Mouse (Mus musculus): ENCODE measurements around the gene Coq10a.

The Coq10a gene

DNA sequence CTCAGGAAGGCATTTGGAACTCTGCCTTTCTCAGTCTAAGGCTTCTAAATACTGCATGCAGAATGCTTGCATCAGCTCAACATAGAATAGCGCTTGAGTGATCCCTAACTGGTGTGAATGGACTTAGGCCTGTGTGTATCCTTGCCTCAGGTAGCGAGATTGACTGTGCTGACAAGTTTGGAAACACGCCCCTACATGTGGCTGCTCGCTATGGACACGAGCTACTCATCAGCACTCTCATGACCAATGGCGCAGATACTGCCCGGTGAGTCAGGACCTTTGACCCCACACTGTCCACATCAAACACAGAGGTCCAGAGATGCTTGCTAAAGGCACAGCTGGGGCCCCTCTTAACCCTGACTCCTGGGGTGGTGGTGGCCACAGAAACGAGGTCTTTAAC is 13.7 kb upstream of the Coq10a start:
- no peak for DNase-seq

DNA sequence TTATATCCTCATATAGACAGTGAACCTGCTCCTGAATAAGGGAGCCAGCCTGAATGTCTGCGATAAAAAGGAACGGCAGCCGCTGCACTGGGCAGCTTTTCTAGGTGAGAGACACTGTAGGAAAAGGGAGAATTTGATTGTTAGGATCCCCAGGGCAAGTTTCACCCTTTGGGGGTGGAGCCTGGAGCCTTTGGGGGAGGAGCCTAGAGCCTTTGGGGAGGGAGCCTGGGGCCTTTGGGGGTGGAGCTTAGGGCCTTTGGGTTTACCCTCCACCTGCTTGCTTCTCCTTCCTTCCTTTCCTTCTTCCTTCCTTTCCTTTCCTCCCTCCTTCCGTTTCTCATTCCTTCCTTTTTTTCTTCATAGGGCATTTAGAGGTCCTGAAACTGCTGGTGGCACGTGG is 11.8 kb upstream of the Coq10a start:
- no peak for DNase-seq

DNA sequence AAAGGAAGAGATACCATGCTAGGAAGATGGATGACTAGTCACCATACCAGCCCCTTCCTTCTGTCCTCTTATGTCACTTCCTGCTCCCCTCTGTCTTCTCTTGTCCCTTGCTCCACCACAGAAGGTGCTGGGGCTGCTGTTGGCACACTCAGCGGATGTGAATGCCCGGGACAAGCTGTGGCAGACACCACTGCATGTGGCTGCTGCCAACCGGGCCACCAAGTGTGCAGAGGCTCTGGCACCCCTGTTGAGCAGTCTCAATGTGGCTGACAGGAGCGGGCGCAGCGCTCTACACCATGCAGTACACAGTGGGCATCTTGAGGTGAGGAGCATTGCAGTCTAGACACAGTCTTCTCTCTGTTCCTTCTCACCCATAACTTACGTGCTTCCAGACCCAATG is 10.5 kb upstream of the Coq10a start:
- DNase-seq: no peak

DNA sequence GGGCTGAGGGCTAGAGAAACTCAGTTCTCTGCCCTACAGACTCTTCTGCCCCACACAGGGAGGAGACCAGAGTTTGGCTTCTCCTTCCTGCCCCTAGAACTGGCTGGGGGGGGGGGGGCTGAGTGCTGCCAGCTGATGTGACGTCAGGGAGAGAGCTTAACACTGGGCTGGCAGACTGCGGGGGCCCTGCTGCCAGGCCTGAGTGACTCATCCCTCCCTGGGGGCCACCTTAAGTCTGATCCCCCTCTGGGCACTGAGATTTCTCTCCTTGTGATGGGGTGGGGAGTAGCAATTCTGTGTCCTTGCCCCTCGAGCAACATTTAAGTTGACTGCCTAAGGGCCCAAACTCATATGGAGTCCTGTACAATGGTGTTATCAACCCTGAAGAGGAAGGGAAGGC is 9.7 kb upstream of the Coq10a start:
- no peak for DNase-seq

DNA sequence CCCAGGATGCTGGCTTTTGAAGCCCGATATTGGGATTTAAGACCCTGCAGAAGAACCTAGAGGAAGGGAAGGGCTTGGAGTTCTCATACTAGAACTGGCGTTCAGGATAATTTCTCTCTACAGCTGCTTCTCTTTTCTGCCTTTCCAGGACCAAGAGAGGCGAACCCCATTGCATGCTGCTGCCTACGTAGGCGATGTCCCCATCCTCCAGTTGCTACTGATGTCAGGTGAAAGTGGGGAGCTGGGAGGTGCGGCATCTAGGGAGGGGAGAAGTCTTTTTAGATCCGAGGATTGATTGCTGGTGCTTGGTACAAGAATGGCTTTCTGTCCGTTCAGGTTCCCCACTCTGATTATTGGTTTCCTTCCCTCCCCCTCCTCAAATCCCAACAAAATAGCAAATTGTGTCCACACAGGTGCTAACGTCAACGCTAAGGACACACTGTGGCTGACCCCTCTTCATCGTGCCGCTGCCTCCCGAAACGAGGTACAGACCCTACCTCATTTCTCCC is 9.2 kb upstream of the Coq10a start:
- no peak for DNase-seq

DNA sequence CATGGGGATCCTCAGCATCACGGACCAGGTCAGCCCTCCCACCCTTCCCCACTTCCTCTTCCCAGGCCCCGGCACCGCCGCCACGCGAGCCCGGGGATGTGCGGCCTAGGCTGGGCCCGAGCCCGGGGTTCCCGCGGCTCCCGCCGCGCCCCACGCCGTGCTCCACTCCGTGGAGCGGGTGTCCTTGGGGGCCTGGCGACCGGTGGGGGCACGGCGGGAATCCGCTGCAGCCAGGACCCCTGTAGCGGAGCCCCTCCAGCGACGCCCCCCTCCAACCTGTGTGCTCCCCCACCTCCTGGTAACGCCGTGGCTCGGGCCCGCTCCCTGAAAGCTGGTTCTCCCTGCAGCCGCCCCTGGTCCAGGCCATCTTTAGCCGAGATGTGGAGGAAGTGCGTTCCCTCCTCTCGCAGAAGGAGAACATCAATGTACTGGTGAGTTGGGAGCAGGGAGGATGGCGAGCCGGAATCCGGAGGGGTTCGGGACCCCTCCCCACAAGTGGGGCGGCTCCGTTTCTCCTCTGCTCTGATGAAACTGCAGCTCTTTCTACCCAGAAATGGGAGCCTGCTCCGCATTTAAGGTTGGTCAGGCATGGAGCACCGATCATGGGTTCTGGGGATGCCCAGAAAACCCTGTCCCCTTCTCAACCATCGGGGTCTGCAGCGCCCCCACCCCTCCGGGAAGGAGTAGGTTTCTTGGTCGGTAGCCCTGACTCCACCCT is 8.6 kb upstream of the Coq10a start:
- no peak for DNase-seq

DNA sequence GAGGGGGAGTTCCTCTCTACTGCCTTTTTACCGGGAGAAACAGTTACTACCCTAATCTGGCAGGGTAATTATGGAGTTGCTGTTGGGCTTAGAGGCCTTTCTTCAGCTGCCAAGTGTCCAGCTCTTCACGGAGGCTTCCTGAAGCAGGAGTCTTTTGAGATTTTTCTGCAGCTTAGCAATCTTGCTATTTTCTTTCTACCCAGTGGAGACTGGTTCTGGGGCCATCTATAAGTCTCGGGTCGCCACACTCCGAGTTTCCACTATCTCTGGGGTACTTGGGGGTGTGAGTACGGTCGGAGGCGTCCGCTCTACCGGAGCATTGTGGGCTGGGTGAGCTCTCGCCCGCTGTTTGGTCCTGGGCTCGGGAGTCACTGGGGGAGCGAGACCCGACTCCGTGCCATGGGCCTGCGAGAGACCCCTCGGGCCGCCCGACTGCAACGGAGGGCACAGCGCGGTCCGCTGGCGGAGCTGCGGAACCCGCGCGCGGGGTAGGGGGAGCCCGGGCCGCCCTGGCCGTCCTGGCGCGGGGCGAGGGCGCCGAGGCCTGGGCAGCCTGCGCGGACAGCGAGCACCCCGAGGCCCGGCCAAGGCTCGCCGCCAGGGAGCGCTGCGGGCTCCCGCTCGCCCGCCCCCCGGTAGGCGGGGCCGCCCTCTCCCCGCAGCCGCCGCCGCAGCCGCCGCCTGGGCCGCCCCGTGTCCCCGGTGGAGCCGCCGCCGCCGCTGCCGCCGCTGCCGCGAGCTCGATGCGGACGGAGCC is 7.8 kb upstream of the Coq10a start, which contains the start of gene Ankrd52:
Gene Ankrd52 (plus strand): TSS at position 661 of the 757 bp plus-strand sequence.
- peak; percentile 78 to 92 for DNase-seq

DNA sequence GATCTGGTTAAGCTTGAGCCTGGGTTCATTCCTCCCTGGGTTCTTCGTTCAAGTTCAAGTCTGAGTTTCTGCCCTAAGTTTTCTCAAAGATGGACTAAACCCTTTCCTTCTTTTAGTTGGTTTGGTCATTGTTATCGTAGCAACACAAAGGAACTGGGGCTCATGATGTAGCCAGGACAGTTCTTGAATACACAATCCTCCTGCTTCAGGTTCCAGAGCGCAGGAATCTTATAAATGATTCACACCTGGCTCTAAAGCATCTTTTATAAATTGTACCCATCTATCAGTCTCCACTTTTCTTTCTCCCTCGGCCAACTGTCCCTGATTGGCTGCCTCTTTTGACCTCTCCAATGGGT is 7.3 kb upstream of the Coq10a start:
- DNase-seq: no peak

DNA sequence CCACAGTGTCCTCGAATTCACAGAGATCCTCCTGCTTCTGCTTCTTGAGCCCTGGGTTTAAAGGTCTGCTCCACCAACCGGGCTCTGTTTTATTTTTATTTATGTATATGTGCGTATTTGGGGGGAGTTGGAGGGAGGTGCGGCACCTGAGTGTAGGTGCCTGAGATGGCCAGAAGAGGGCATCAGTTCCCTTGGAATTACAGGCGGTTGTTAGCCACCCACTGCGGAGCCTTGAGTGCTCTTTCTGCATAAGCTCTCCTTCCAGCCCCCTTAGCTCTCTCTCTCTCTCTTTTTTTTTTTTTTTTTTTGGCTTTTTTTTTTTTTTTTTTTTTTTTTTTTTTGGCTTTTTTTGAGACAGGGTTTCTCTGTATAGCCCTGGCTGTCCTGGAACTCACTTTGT is 5.6 kb upstream of the Coq10a start:
- no peak for DNase-seq

DNA sequence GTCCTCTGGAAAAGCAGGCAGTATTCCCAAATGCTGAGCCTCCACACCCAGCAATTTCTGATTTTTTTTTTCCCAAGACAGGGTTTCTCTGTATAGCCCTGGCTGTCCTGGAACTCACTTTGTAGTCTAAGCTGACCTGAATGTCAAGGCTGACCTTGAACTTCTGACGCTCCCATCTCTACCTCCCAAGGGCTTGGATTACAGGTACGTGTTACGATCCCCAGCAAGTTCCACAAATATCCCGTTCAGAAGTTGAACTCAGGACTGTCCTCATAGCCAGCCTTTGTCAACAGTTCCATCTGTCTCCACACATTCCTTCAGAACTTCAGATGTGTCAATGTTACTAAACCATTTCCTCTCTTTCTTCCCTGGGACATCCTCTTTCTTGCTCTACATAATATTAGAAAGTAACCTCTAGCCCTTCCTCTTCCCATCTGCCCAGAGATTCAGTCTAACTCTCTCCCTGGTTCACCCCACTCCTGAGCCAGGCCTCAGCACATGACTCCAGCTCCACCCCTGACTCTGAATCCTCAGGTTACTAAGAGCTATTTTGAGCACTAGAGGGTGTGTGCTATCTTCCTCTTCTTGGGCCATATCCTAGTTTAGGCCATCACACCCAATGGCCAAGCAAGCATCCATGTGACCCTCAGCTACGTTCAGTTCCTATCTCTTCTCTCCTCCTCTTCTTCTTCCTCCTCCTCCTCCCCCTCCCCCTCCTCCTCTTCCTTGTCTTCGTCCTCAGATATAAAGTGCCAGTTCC is 4.4 kb upstream of the Coq10a start:
- no peak for DNase-seq

DNA sequence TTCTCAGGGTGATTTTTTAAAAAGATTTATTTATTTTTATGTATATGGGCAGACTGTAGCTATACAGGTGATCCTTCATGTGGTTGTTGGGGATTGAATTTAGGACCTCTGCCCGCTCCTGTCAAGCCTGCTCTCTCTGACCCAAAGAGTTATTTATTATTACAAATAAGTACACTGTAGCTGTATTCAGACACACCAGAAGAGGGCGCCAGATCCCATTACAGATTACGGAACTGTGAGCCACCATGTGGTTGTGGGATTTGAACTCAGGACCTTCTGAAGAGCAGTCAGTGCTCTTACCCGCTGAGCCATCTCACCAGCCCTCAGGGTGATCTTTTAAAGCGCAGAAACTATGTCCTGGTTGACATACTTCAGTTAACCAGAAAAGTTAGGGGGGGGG is 3.3 kb upstream of the Coq10a start:
- no peak for DNase-seq

DNA sequence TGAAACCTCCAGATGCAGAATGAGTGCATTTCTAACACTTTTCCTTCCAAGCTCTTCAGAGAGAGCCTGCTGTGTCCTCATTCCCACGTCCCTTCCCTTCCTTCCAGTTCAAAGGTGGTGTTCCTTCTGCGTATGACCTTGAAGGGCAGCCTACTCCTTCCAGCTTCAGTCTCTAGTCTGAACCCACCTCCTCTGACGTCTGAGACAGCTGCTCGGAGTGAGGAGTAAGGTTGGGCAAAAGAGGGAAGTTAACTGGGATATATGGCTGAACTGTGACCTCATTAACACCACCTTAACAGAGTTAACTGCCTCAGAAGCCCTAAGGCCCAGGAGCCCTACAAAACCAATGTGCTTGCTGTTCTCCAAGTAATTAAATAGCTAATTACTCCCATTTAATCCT is 1.8 kb upstream of the Coq10a start:
- no peak for DNase-seq

DNA sequence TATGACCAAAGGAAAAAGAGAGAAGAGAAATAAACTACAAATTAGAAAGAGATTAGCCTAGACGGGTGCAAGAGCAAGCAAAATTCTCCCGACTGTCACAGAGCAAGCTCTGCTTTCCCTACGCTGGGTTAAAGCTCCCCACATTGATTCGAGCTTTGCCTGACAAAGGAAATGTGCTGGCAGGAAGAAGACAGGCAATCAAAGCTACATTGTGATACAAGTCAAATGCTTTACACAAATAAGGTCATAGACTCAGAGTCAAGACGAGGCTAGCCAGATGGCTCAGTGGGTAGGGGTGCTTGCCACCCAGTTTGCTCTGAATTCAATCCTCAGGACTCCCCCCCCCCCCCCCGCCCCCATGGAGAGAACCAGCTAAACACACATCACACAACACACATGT is 1.2 kb upstream of the Coq10a start:
- DNase-seq: no peak

DNA sequence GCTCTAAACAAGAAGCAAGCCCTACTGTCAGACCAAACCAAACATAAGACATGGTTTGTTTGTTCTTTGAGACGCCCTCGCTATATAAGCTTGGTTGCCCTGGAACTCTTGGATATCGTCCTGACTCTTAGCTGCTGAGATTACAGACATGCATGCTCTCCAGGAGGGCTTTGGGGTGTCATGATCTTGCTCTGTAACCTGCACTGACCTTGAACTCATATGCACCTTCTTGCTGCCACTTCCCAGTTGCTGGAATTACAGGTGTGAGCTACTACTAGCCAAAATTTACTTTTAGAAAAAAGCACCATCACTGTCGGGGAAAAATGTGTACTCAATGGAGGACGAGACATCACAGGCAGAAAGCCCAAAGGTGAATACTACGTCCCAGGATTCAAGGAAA is 802 bp upstream of the Coq10a start:
- DNase-seq: no peak

DNA sequence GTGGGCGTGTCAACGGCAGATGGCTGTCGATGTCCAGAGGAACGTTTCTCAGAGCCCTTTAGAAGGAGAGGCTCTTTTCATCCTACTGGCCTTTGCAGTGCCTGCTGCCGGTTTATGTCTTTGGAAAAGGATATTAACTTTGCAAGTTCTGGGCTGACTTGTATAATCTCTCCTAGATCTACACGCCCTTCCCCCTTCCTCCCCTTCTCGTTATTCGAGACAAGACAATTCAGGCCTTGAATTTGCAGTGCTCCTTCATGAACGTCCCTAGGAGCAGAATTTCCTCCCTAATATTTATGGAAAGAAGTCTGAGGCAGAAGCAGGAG is 384 bp upstream of the Coq10a start:
- no peak for DNase-seq

DNA sequence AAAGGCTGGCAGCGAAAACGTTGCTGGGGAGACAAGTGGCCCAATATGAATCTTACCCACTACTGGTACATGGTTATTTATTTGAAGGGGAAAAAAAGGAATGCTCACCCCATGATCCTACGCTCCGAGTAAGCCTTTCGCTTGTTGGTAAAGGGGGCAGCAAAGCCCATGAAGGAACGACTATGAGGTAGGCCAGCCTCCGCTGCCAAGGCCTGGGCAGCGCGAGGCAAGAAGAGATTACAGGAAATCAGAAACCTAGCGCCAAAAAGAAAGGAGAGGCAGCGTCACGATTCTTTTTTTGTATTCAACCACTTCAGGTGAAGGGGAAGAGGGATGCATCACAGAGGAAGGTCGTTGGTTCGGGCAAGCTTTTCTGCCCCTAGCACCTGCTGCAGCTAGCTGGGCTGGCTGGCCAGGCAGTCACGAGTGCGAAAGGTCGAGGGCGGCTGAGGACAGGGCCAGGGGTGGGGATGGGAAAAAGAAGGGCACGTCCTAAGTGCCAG is 847 bp downstream of the Coq10a start:
- DNase-seq: no peak

DNA sequence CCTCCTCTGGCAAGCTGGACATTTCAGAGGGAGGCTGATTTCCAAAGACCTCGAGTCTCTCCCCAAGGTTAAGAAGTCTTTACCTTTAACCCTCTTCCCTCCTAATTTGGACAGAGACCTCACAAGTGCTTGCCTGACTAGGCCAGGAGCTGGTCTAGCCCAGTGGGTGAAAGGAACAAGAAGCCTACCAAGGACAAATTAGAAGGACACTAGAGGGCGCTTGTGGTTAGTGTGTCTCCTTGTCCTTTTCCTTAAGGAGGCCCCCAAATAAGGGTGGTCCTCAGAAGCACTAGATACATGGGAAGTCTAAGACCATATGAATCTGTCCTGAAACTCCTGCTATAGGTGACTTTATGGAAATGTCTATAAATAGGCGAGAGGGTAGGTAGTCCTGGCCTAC is 6.2 kb downstream of the Coq10a start:
- DNase-seq: no peak

DNA sequence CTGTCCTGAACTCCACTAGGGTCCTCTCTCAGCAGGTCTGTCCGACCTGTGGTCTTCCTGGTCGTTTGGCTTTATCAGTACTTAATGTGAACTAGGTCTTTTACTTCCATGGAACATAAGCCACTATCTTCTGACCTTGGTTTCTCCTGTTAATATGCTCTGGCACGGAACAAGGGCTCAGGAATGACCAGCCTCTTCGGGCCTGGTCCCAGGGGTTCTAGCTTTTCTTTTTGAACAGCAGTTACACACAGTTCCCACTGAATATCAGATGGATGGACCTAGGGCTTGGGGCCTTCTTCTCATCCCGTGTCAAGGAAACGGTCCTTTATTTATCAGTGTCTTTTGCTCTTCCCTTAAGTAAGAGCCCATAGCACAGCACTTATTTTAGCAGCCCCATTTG is 7.0 kb downstream of the Coq10a start:
- no peak for DNase-seq

DNA sequence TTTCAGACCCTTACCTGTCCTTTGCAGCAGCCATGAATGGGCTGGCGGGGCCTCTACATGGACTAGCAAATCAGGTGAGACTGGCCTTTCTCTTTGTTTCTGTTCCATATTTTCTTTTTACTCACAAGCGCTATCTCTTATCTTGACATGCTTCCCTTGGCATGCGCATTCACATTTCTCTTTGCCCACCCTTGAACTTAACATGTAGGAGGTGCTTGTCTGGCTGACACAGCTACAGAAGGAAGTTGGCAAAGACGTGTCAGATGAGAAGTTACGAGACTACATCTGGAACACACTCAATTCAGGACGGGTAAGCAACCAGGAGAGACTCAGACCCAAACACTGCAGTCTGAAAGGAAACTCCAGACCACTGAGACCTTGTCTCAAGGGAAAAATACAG is 9.6 kb downstream of the Coq10a start:
- no peak for DNase-seq

DNA sequence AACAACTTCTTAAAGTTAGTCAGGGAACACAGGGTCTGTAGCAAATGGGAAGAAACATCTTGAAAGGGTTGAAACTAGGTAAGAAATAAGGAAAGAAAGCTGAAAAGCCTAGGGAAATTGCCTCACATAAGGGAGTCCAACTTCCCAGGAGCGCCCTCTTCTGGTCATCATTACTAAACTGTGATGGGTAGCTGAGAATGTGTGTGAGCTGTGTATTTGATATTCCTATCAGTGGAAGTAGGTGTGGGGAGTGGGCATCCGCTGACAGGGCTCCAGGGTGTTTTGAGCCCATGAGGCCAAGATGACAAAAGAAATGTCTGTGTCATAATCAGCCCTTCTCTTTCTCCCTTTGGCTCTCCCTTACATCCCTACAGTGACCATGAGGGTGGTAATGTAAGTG is 10.0 kb downstream of the Coq10a start:
- DNase-seq: peak in 1 of 2 experiments; percentile 49

DNA sequence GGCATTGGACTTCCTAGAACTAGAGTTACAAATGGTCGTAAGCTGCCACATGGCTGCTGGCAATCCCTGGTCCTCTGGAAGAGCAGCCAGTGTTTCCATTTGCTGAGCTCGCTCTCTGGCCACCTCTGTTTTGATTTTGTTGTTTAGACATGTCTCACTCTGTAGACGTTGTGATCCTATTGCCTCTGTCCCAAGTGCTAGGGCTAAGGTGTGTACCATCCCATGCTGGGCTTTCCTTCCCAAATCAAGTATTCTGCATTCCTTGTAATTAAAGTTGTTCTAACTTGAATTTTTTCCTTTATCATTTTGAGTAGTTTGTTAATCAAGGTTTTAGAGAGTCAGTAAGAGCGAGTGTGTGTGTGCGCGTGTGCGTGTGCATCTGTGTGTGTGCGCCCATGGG is 21.3 kb downstream of the Coq10a start:
- DNase-seq: no peak

DNA sequence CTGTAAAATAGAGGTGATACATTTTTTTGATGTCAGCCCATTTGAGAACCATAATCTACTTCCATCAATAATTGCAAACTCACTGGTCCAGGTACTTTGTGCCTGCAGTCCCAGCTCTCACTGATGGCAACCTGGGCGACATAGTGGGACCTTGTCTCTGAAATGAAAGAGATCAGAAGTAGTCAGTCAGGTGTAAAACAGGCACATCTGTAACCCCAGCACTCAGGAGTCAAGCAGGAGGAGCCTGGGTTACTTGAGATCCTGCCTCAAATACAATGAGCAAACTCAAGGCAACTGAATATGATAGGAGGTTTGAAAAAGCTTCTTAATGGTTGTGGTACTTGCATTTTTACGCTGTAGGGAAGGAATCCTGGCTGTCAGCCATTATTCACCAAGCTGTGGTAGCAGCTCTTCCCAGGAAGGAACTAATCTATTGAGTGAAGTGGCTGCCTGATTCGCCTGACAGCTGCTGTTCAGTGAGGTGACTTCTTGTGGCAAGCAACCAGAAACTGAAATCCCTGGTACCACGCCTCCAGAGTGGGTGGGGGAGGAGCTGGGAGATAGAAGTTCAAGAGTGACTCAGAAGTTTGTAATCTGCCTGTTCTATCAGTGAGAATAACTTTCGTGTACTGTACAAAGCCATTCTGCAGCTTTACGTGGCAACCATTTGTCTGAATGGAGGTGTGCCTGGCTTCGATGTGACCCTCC is 24.1 kb downstream of the Coq10a start:
- peak; percentile 37 to 65 for DNase-seq

DNA sequence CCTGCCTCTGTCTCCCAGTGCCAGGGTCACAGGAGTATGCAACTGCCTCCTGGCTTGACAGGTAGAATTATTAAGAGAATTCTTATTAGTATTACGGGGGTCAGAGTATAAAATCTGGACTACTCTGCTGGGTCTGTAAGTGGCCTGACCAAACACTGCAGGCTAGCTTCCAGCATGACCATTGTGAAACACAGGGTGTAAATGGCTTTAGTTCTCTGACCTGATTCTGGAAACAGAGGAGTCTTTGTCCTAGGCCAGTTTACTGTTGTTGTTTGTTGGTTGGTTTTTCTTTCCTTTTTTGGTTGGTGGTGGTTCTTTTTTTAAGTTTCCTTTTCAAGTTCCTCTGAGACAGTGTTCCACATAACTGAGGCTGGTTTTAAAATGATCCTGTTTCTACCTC is 25.4 kb downstream of the Coq10a start:
- DNase-seq: no peak

Measured in spleen, adult 18-20 months (tissue).